Mouse (Mus musculus) MEL (cell line): Measurements from ENCODE around the gene Cdk5.

ENCODE experiments used
- CHD1 ChIP-seq: IDR thresholded peaks from 2 replicates; pipeline ENCODE4 v1.6.1; 2012; ENCODE audit warnings: low read depth, mild to moderate bottlenecking, inconsistent platforms, low read length, improper control_type of control experiment
- CTCF ChIP-seq, 3 experiments: IDR thresholded peaks in 2 of 3; conservative IDR thresholded peaks in 1 of 3; 2 replicates each; pipeline ENCODE4 v1.5.1; 2011 to 2012; ENCODE audit warnings: low read length in 3 of 3, low read depth in 2 of 3, mild to moderate bottlenecking in 2 of 3, improper control_type of control experiment in 1 of 3, inconsistent platforms in 1 of 3, mixed read lengths in 1 of 3, moderate library complexity in 1 of 3; ENCODE audit not compliant: control insufficient read depth in 1 of 3, insufficient read depth in 1 of 3, poor library complexity in 1 of 3, severe bottlenecking in 1 of 3
- EP300 ChIP-seq, 2 experiments: IDR thresholded peaks; 2 replicates each; pipeline ENCODE4 v1.6.1; 2011; ENCODE audit warnings: improper control_type of control experiment in 2 of 2, low read length in 2 of 2, low read depth in 1 of 2, mild to moderate bottlenecking in 1 of 2
- HCFC1 ChIP-seq: IDR thresholded peaks from 2 replicates; pipeline ENCODE4 v1.6.1; 2012; ENCODE audit warnings: low read depth, mild to moderate bottlenecking, inconsistent platforms, low read length, improper control_type of control experiment, moderate library complexity
- MAX ChIP-seq: IDR thresholded peaks from 2 replicates; pipeline ENCODE4 v1.6.1; 2011; ENCODE audit warnings: low read length, improper control_type of control experiment
- MXI1 ChIP-seq: IDR thresholded peaks from 2 replicates; pipeline ENCODE4 v1.6.1; 2011; ENCODE audit warnings: mild to moderate bottlenecking, low read depth, low read length, improper control_type of control experiment
- MYC ChIP-seq: IDR thresholded peaks from 2 replicates; pipeline ENCODE4 v1.6.1; 2011; ENCODE audit warnings: low read depth, mild to moderate bottlenecking, low read length, improper control_type of control experiment, moderate library complexity
- POLR2A ChIP-seq, 2 experiments: IDR thresholded peaks; 2 replicates each; pipeline ENCODE4 v1.6.1; 2011 to 2012; ENCODE audit warnings: low read length in 2 of 2, mild to moderate bottlenecking in 2 of 2, control low read depth in 1 of 2, improper control_type of control experiment in 1 of 2, low read depth in 1 of 2, moderate library complexity in 1 of 2; ENCODE audit not compliant: control insufficient read depth in 1 of 2, insufficient read depth in 1 of 2, poor library complexity in 1 of 2
- POLR2AphosphoS2 ChIP-seq: IDR thresholded peaks from 2 replicates; pipeline ENCODE4 v1.6.1; 2011; ENCODE audit warnings: low read length, improper control_type of control experiment
- SMC3 ChIP-seq: IDR thresholded peaks from 2 replicates; pipeline ENCODE4 v1.6.1; 2011; ENCODE audit warnings: low read depth, low read length, improper control_type of control experiment
- TAL1 ChIP-seq: IDR thresholded peaks from 2 replicates; pipeline ENCODE4 v1.6.1; 2012; ENCODE audit warnings: mild to moderate bottlenecking, inconsistent platforms, low read length, moderate library complexity, mixed read lengths
- UBTF ChIP-seq: IDR thresholded peaks from 2 replicates; pipeline ENCODE4 v1.6.1; 2012; ENCODE audit warnings: low read depth, mild to moderate bottlenecking, inconsistent platforms, low read length, improper control_type of control experiment, moderate library complexity, borderline replicate concordance; ENCODE audit not compliant: insufficient read depth
- ZKSCAN1 ChIP-seq: IDR thresholded peaks from 2 replicates; pipeline ENCODE4 v1.6.1; 2012; ENCODE audit warnings: low read depth, mild to moderate bottlenecking, inconsistent platforms, low read length, improper control_type of control experiment, moderate library complexity
- ZNF384 ChIP-seq: IDR thresholded peaks from 2 replicates; pipeline ENCODE4 v1.6.1; 2012; ENCODE audit warnings: low read depth, mild to moderate bottlenecking, inconsistent platforms, low read length, improper control_type of control experiment

DNA sequence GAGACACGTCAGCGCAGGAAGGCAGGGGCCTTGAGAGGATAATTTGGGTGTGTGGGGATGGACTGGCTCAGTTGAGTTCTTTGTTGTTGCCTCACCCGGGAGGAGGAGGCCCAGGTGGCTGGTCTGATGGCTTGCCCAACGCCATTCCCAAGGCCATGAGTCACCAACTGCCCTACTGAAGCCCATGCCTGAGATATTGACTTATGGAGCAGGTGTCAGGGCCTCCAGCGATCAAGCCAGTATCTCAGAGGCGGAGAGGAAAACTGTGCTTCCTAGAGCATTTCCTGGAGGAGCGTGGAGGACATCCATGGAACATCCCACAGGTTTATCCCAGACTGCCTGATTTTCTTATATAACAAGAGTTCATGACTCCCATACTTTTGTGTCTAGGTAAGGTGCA is 30.6 kb downstream of the Cdk5 start:
- TF ChIP-seq SMC3 (no peak), ZKSCAN1 (no peak), MXI1 (no peak), CTCF (IDR thresholded peaks at IDR 0.05 in 2 of 3, conservative IDR thresholded peaks at IDR 0.05 in 1 of 3; ENCODE audit: control insufficient read depth in 1 of 3, insufficient read depth in 1 of 3, low read depth in 2 of 3, low read length in 3 of 3, poor library complexity in 1 of 3, severe bottlenecking in 1 of 3) (no peak), MAX (no peak), TAL1 (no peak), POLR2A (IDR thresholded peaks at IDR 0.05; ENCODE audit: control insufficient read depth in 1 of 2, insufficient read depth in 1 of 2, low read depth in 1 of 2, low read length in 2 of 2, poor library complexity in 1 of 2) (no peak), MYC (no peak), ZNF384 (no peak), CHD1 (no peak), POLR2AphosphoS2 (no peak), HCFC1 (no peak), EP300 (IDR thresholded peaks at IDR 0.05; ENCODE audit: low read depth in 1 of 2, low read length in 2 of 2) (no peak), UBTF (no peak)
